Mouse (Mus musculus) small intestine, adult 2 months (tissue): ENCODE results near the gene Olfr172.

ENCODE experiments used
- CTCF ChIP-seq: fragments of 200-500 bp; IDR thresholded peaks from 2 replicates; pipeline ENCODE4 v1.5.1; 2012; ENCODE audit warnings: low read depth, mild to moderate bottlenecking, control low read depth, inconsistent platforms, low read length, moderate library complexity, mixed read lengths; ENCODE audit not compliant: insufficient replicate concordance, insufficient read length; ENCODE audit errors: extremely low read depth
- POLR2A ChIP-seq: fragments of 200-500 bp; IDR thresholded peaks from 2 replicates; pipeline ENCODE4 v1.6.1; 2012; ENCODE audit warnings: low read depth, mild to moderate bottlenecking, control low read depth, inconsistent platforms, low read length, moderate library complexity

DNA sequence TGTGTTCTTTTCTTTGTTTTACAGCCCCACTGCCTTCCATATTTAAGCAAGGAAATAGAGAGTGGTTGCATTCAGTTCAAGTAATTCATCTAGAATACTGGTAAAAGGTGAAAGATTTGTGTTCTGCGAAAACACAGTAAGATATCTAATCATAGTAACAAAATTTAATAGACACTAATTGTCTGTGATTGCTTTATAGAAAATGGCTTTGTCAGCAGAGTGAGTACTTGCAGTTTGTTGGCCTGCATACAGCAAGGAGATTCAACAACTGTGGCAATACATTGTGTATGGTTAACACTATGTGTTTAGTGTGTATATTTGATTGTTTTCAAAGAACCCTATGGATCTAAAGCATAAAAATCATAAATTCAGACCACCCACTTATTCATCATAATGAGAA lies 49.8 kb downstream of the Olfr172 start:
- TF ChIP-seq POLR2A (no peak), CTCF (no peak)
